Mouse (Mus musculus) embryo, embryonic 11 days (tissue): ENCODE measurements around the gene Cdkn2c.
"Not testable (repeated sequence)": the region's sequence is repeated elsewhere in the genome, so short reads cannot be mapped to it uniquely, and the experiment has no call there.

ENCODE experiments used
- DNase-seq: peaks from one replicate; pipeline ENCODE4 v3.0.0-alpha.2; 2015

The Cdkn2c gene

GRCm38 (mm10) chr4:109666461-109667269 is at the start of gene Cdkn2c:
Gene Cdkn2c, minus strand, starts transcription at chr4:109667189.
- DNase-seq: peak; percentile 94

GRCm38 (mm10) chr4:109705349-109705748 is 38.4 kb upstream of the Cdkn2c start:
- no peak for DNase-seq

GRCm38 (mm10) chr4:109703568-109703967 is 36.6 kb upstream of the Cdkn2c start:
- peak; percentile 68 for DNase-seq

- DNase-seq: not testable (repeated sequence)
These were observed 33.7 kb upstream of the Cdkn2c start for GRCm38 (mm10) chr4:109700727-109701126.

GRCm38 (mm10) chr4:109692674-109693073 is 25.7 kb upstream of the Cdkn2c start:
- DNase-seq: no peak

- DNase-seq: no peak
These were observed 16.6 kb upstream of the Cdkn2c start for GRCm38 (mm10) chr4:109683561-109683960.

GRCm38 (mm10) chr4:109677221-109677620 is 10.2 kb upstream of the Cdkn2c start:
- DNase-seq: no peak

GRCm38 (mm10) chr4:109676218-109677215 is 9.5 kb upstream of the Cdkn2c start, which contains the start of gene Faf1:
Gene Faf1, plus strand, starts transcription at chr4:109676588.
- DNase-seq: peak; percentile 98

GRCm38 (mm10) chr4:109674097-109674496 is 7.1 kb upstream of the Cdkn2c start:
- DNase-seq: no peak

GRCm38 (mm10) chr4:109671941-109672340 is 5.0 kb upstream of the Cdkn2c start:
- DNase-seq: no peak

- peak; percentile 36 for DNase-seq
These were observed 3.2 kb upstream of the Cdkn2c start for GRCm38 (mm10) chr4:109670213-109670612.

- DNase-seq: peak; percentile 15
These were observed 529 bp upstream of the Cdkn2c start for GRCm38 (mm10) chr4:109667518-109667917.

GRCm38 (mm10) chr4:109665982-109666460 is 968 bp downstream of the Cdkn2c start:
- peak; percentile 65 for DNase-seq

- DNase-seq: peak; percentile 76
These were observed 1.6 kb downstream of the Cdkn2c start for GRCm38 (mm10) chr4:109665101-109665981.

- no peak for DNase-seq
These were observed 2.9 kb downstream of the Cdkn2c start for GRCm38 (mm10) chr4:109664091-109664490.

GRCm38 (mm10) chr4:109662271-109662670 is 4.7 kb downstream of the Cdkn2c start:
- peak; percentile 32 for DNase-seq

- peak; percentile 39 for DNase-seq
These were observed 5.8 kb downstream of the Cdkn2c start for GRCm38 (mm10) chr4:109661183-109661582.

- no peak for DNase-seq
These were observed 6.4 kb downstream of the Cdkn2c start for GRCm38 (mm10) chr4:109660568-109660967.

- peak; percentile 12 for DNase-seq
These were observed 7.4 kb downstream of the Cdkn2c start for GRCm38 (mm10) chr4:109659571-109659970.

GRCm38 (mm10) chr4:109658826-109659225 is 8.2 kb downstream of the Cdkn2c start:
- DNase-seq: peak; percentile 19

GRCm38 (mm10) chr4:109657851-109658500 is 9.0 kb downstream of the Cdkn2c start:
- DNase-seq: no peak
